Comparison of ENCODE assay signal across 14 mouse cellular contexts in genomic region chr10:119906869-119907268, GRCm38 (mm10).
"Had no signal": no experiment of that assay in that cellular context is flagged by ENCODE, and none has a peak within 500 bp of the region (broad histone marks: within the 10 kb centered on the region; RNA-seq: fewer than 3 reads in every experiment).

No protein-coding gene starts in this region.

- ATAC-seq: lung, postnatal 0 days had no signal

- H3K27me3 ChIP-seq: liver, embryonic 15.5 days; neural tube, embryonic 12.5 days had no signal

- H3K4me3 ChIP-seq: layer of hippocampus, adult 2 months; left cerebral cortex, adult 2 months; limb, embryonic 10.5 days; liver, embryonic 15.5 days; neural tube, embryonic 12.5 days had no signal

- H3K27ac ChIP-seq: layer of hippocampus, adult 2 months; left cerebral cortex, adult 2 months; limb, embryonic 10.5 days; liver, embryonic 15.5 days; neural tube, embryonic 12.5 days; stomach, postnatal 0 days had no signal

- DNase-seq: kidney, postnatal 10 days; kidney, postnatal 4 days; lung, adult 2 months; lung, postnatal 36 days; midbrain, embryonic 14.5 days; thymus, postnatal 4 days had no signal

- H3K9ac ChIP-seq: liver, embryonic 15.5 days; neural tube, embryonic 12.5 days had no signal

- H3K4me1 ChIP-seq: liver, embryonic 15.5 days; neural tube, embryonic 12.5 days had no signal

- H3K9me3 ChIP-seq: limb, embryonic 10.5 days; liver, embryonic 15.5 days; neural tube, embryonic 12.5 days had no signal

- H3K4me2 ChIP-seq: liver, embryonic 11.5 days; liver, embryonic 15.5 days; neural tube, embryonic 12.5 days had no signal

- H3K36me3 ChIP-seq: limb, embryonic 10.5 days; liver, embryonic 15.5 days; neural tube, embryonic 12.5 days had no signal
